Mouse (Mus musculus) neural tube, embryonic 15.5 days (tissue): Measurements from ENCODE around the gene Fbxw2. TPM values are rescaled to one million over a fixed set of nuclear protein-coding genes. Genes with fewer than 3 reads are reported as not detected.
"Not testable (repeated sequence)": the region's sequence is repeated elsewhere in the genome, so short reads cannot be mapped to it uniquely, and the experiment has no call there.

Experiments
- ATAC-seq: fragments of 200-750 bp; cut with Nextera tagmentation; 2 replicates; pipeline ENCODE4 v1.8.0; 2017; ENCODE audit warnings: mild to moderate bottlenecking, moderate TSS enrichment, moderate library complexity; ENCODE audit not compliant: low FRiP score
- H3K27ac ChIP-seq: fragments of 300-500 bp; sonication (generic); replicated peaks from 2 replicates; pipeline ENCODE4 v1.5.1; 2015; ENCODE audit warnings: mild to moderate bottlenecking, inconsistent platforms
- H3K27me3 ChIP-seq: fragments of 300-500 bp; sonication (generic); replicated peaks from 2 replicates; pipeline ENCODE4 v1.6.1; 2015; ENCODE audit warnings: inconsistent platforms
- H3K36me3 ChIP-seq: fragments of 300-500 bp; sonication (generic); 2 replicates; pipeline ENCODE4 v1.6.1; 2015; ENCODE audit warnings: inconsistent platforms
- H3K4me1 ChIP-seq: fragments of 300-500 bp; sonication (generic); 2 replicates; pipeline ENCODE4 v1.6.1; 2015; ENCODE audit warnings: inconsistent platforms
- H3K4me2 ChIP-seq: fragments of 300-500 bp; sonication (generic); 2 replicates; pipeline ENCODE4 v1.6.1; 2015; ENCODE audit warnings: inconsistent platforms, mild to moderate bottlenecking, moderate library complexity
- H3K4me3 ChIP-seq: fragments of 300-500 bp; sonication (generic); replicated peaks from 2 replicates; pipeline ENCODE4 v1.5.1; 2015; ENCODE audit warnings: mild to moderate bottlenecking, inconsistent platforms
- H3K9ac ChIP-seq: fragments of 300-500 bp; sonication (generic); replicated peaks from 2 replicates; pipeline ENCODE4 v1.6.1; 2015; ENCODE audit warnings: mild to moderate bottlenecking, inconsistent platforms
- H3K9me3 ChIP-seq: fragments of 300-500 bp; sonication (generic); replicated peaks from 2 replicates; pipeline ENCODE4 v1.6.1; 2016; ENCODE audit warnings: inconsistent platforms
- WGBS: fragments of 180-500 bp; shearing (Covaris S2); methylation state at CpG from one replicate; pipeline ENCODE4 v1.1.7; 2015; ENCODE audit warnings: mixed read lengths; 5-methylcytosine and 5-hydroxymethylcytosine counted together
- polyA plus RNA-seq: library from polyadenylated mRNA; unstranded; fragments of >200 nt; fragmentation: Nextera tagmentation; extraction: Ambion mirVana; gene quantifications from 2 replicates; pipeline ENCODE4 v1.2.1, GENCODE M21; 2015

Fbxw2 gene
- 101 and 102 TPM in 2 replicates for polyA plus RNA-seq

DNA sequence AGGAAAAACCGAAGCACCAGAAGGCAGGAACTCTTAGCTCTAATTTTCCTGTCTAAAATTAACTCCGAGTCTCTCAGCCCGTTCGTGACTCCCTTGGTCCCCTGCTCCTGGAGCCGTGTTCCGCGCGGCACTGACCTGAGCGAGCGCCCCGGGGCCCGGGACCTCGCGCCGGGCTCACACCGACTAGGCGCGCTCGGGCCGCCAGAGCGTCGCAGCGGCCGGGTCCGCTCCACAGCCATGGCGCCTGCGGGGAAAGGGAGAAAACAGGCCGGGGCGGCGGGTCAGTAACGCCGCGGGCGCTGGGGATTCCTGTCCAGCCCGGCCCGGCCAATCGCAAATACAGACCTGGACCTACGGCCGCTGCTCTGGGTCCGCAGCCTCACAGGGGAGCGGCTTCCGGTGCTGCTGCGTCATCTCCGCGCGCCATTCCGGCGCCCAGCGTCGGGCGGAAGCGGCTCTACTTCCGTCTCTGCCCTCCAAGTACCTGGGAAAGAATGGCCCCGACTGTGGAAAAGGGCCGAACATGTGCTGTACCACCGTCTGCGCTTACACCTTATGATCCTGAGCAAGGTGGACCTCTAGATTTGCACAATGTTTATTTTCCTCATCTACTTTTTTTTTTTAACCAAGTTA lies at the start of gene Fbxw2:
Gene Fbxw2, minus strand, starts transcription at position 485 of the 633 bp plus-strand sequence.
- peak; percentile 97 for ATAC-seq

DNA sequence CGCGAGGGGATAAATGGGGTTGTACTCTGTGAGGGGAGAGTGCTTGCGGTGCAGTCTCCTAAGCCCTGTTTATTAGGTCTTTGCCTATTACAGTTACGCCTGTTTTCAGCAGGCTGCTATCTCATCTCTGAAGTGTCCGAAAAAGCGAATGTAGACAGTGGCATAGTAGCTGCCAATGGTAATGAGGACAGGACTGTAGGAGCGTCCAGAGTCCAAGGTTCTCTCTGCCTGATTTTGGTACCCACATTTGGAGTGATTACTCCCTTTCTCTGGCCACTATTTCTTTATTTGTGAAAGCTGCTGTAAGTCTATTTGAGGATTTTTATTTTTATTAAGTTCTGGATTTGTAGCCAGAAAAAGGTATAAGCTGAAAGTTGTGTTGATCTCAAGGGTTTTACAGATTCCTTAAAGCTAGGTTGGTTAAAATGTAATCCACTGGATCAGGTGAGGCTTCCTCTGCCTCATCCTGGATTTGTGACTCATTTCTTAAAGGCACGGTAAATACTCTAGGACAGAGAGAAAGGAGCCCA lies 48.8 kb upstream of the Fbxw2 start, which contains the start of gene Psmd5:
Gene Psmd5, minus strand, starts transcription at position 153 of the 530 bp plus-strand sequence.
- 0 out of 2 replicates have a peak within 1 kb of the TSS, but pooled peaks have one; percentile 17 for H3K9ac ChIP-seq
- peaks cover 12% of the 10 kb centered on the region for H3K4me1 ChIP-seq
- H3K9me3 ChIP-seq, result no peaks in the 10 kb centered on the region
- ATAC-seq, result no peak
- no peak within 1 kb of the TSS for H3K27ac ChIP-seq
- no peaks in the 10 kb centered on the region for H3K36me3 ChIP-seq
- 19% methylated on average over 8 of the region's 8 CpGs for WGBS
- H3K4me3 ChIP-seq, result no peak within 1 kb of the TSS; the same call in 1 of the 2 replicates
- H3K4me2 ChIP-seq, result peak within 1 kb of the TSS; percentile 36
- H3K27me3 ChIP-seq, result peaks cover 26% of the 10 kb centered on the region

More for the DNA sequence above, at the start of gene Fbxw2:
- H3K4me1 ChIP-seq, result peaks cover 30% of the 10 kb centered on the region
- H3K36me3 ChIP-seq, result peaks cover 11% of the 10 kb centered on the region
- peak within 1 kb of the TSS; percentile 87 for H3K9ac ChIP-seq
- H3K4me3 ChIP-seq, result peak within 1 kb of the TSS; percentile 71
- no peaks in the 10 kb centered on the region; the same call in 1 of the 2 replicates for H3K27me3 ChIP-seq
- peak within 1 kb of the TSS; percentile 84 for H3K27ac ChIP-seq
- H3K9me3 ChIP-seq, result no peaks in the 10 kb centered on the region
- H3K4me2 ChIP-seq, result peak within 1 kb of the TSS; percentile 94
- WGBS, result under 1% methylated on average over 48 of the region's 57 CpGs

DNA sequence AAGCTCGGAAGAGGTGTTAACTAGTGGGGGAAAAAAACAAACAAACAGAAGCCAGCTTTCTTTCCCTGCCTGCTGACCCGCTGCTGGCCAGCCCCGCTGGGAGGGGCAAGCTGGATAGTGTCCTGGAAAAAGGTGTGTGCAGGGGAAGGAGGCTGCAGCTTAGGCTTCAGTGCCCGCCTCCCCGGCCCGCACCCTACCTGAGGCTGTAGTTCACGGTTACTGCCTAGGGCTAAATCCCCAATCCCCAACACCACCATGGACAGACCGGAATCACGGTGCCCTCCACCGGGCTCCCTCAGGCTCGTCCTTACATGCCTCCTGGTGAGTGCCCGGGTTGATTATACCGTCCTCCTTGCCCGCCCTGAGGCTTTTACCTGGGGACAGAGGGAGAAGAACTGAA lies 48.2 kb upstream of the Fbxw2 start, which contains the start of gene Cutal:
Gene Cutal, plus strand, starts transcription at position 126 of the 400 bp plus-strand sequence.
- H3K36me3 ChIP-seq, result no peaks in the 10 kb centered on the region
- H3K27me3 ChIP-seq, result peaks cover 26% of the 10 kb centered on the region
- H3K9ac ChIP-seq, result 0 out of 2 replicates have a peak within 1 kb of the TSS, but pooled peaks have one; percentile 17
- no peak for ATAC-seq
- WGBS, result 2% methylated on average over 14 of the region's 14 CpGs
- H3K27ac ChIP-seq, result no peak within 1 kb of the TSS
- peaks cover 18% of the 10 kb centered on the region for H3K4me1 ChIP-seq
- H3K9me3 ChIP-seq, result no peaks in the 10 kb centered on the region
- no peak within 1 kb of the TSS; the same call in 1 of the 2 replicates for H3K4me3 ChIP-seq
- H3K4me2 ChIP-seq, result peak within 1 kb of the TSS; percentile 36

DNA sequence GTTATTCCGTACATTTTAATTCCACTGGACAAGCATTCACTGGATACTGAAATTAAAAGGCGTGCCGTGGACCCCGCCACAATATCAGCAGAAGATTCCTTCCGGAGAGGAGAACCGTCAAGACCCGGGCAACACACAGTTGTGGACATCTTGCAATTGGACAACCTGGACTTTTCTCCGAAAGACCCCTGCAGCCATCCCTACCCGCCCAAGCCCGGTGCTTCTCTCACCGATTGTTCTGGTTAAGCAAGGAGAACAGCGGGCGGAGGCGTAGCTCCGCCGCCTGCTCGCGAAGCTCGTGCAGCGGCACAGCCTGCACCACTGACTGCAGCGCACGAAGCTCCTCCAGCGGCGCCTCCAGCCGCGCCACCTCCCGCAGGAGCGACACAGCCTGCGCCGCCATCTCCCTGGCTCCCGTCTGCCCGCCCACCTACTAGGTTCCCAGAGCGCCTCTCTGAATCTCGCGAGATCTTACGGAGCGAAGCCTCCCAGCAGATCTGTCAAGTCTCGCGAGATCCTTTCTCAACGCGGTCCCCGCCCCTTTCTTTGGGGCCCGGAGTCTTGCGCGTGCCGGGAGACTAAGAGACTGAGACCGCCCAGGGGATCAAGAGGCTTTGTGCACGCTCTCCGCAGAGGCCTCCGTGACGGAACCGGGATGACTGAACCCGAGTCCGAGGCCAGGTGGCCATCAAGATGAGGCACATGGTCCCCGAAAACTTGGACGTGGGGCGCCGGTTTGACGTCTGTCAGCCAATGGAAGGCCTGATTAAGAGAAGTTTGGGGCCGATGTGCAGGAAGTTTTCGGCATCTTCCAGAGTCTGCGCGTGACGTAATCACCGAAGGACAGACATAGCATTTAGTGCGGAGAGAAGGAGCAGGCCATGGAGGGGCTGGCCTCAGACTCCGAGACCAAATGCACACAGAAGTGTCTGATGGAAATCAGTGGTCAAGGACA lies 44.7 kb upstream of the Fbxw2 start:
- peak overlapping the region; percentile 68 for H3K4me2 ChIP-seq
- H3K4me3 ChIP-seq, result peak overlapping the region; percentile 93
- ATAC-seq, result peak; percentile 99
- peak overlapping the region; percentile 95 for H3K9ac ChIP-seq
- peaks cover 24% of the 10 kb centered on the region for H3K27me3 ChIP-seq
- peaks cover 41% of the 10 kb centered on the region for H3K4me1 ChIP-seq
- H3K36me3 ChIP-seq, result peaks cover 4% of the 10 kb centered on the region
- H3K27ac ChIP-seq, result peak overlapping the region; percentile 93
- H3K9me3 ChIP-seq, result no peaks in the 10 kb centered on the region
- under 1% methylated on average over 67 of the region's 67 CpGs for WGBS

DNA sequence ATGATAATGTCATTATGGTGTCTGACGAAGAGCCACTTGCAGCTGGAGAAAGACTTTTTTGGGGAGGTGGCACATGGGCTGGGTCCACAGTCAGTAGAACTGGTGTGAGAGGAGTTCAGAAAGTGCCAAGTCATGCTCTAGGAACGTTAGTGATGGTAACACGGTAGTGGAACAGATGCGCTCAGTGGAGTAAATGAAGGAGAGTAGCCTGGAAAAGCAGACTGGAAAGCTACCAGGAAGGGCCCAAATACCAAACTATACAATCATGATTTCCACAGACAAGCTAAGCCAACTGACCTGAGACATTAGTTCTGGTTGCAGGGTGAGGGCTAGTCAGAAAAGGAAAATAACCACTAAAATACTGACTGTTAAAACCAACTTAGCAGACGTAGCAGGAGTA lies 43.6 kb upstream of the Fbxw2 start:
- Histone ChIP-seq H3K4me2 (peak overlapping the region; percentile 68), H3K27me3 (peaks cover 18% of the 10 kb centered on the region), H3K27ac (no peak overlapping the region), H3K9ac (peak overlapping the region; percentile 40), H3K9me3 (no peaks in the 10 kb centered on the region), H3K4me1 (peaks cover 41% of the 10 kb centered on the region), H3K4me3 (peak overlapping the region; percentile 93), H3K36me3 (peaks cover 16% of the 10 kb centered on the region)
- WGBS, result 28% methylated on average over 5 of the region's 5 CpGs
- ATAC-seq, result no peak

GRCm38 (mm10) chr2:34857728-34858127 lies 31.6 kb upstream of the Fbxw2 start:
- H3K27ac ChIP-seq, result no peak overlapping the region
- no peak overlapping the region for H3K4me2 ChIP-seq
- no peak overlapping the region for H3K4me3 ChIP-seq
- peaks cover 84% of the 10 kb centered on the region for H3K36me3 ChIP-seq
- no peak for ATAC-seq
- H3K4me1 ChIP-seq, result no peaks in the 10 kb centered on the region
- no peaks in the 10 kb centered on the region for H3K9me3 ChIP-seq
- H3K27me3 ChIP-seq, result no peaks in the 10 kb centered on the region
- 93% methylated on average over 8 of the region's 8 CpGs for WGBS
- no peak overlapping the region for H3K9ac ChIP-seq

DNA sequence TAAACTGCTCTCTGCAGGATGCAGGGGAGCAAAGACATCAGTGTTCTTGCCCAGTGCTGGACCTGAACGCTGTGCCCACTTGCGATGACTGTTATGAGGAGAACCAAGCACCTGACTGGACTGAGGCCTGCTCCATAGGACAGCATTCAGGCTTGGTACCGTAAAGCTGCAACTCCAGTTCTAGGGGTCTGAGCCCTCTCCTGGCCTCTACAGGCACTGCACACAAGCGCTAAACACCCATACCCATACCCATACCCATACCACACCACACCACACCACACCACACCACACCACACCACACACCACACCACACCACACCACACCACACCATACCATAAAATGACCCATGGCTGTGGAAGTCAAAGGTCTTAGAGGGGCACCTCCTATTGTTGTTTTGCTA lies 29.2 kb upstream of the Fbxw2 start:
- no peak for ATAC-seq
- H3K9ac ChIP-seq, result no peak overlapping the region
- 95% methylated on average over 4 of the region's 4 CpGs for WGBS
- H3K9me3 ChIP-seq, result no peaks in the 10 kb centered on the region
- H3K27ac ChIP-seq, result no peak overlapping the region
- no peaks in the 10 kb centered on the region for H3K27me3 ChIP-seq
- no peak overlapping the region for H3K4me2 ChIP-seq
- no peak overlapping the region for H3K4me3 ChIP-seq
- no peaks in the 10 kb centered on the region for H3K4me1 ChIP-seq
- peaks cover 89% of the 10 kb centered on the region for H3K36me3 ChIP-seq

- no peaks in the 10 kb centered on the region for H3K9me3 ChIP-seq
- H3K36me3 ChIP-seq, result peaks cover 28% of the 10 kb centered on the region
- no peaks in the 10 kb centered on the region for H3K4me1 ChIP-seq
- no peak for ATAC-seq
- no peaks in the 10 kb centered on the region for H3K27me3 ChIP-seq
- WGBS, result 100% methylated on average over 1 of the region's 1 CpGs
- no peak overlapping the region for H3K4me3 ChIP-seq
- H3K9ac ChIP-seq, result no peak overlapping the region
- no peak overlapping the region for H3K27ac ChIP-seq
- no peak overlapping the region for H3K4me2 ChIP-seq
Measured at GRCm38 (mm10) chr2:34847702-34848101, 21.6 kb upstream of the Fbxw2 start.

DNA sequence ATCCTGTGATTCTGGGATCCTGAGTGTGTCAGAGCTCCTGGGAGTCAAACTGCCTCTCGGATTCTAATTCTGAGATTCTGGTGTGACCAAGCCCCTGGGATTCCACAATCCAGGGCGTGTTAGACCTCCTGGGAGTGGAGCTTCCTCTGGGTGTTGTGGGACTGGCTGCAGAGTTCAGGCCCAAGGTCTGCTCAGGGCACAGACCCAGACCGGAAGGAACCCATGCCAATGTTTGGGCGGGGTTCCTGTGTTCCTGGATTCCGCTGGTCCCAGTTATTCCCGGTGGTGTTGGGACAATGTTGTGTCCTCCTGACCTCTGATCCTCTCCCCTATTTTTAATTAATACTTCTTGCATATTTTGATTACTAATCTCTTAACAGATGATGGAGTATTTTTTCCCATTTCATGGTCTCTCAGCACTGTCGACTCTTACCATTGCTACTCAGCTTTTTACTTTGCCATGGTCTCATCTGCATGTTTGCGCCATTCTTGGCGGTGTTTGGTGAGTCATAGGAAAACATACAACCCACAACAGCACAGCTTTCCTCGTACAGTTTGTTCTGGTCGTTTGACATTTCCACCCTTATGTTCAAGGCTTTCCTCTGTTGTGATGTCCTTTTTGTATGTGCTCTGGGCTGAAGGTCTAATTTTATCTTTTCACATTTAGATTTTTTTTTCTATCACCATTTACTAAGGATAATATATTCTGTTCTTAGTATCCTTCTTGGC lies 17.3 kb upstream of the Fbxw2 start:
- WGBS, result 88% methylated on average over 11 of the region's 11 CpGs
- no peaks in the 10 kb centered on the region for H3K4me1 ChIP-seq
- no peaks in the 10 kb centered on the region for H3K36me3 ChIP-seq
- H3K4me2 ChIP-seq, result no peak overlapping the region
- no peaks in the 10 kb centered on the region for H3K9me3 ChIP-seq
- H3K9ac ChIP-seq, result no peak overlapping the region
- no peak for ATAC-seq
- no peak overlapping the region for H3K4me3 ChIP-seq
- no peaks in the 10 kb centered on the region for H3K27me3 ChIP-seq
- H3K27ac ChIP-seq, result no peak overlapping the region

GRCm38 (mm10) chr2:34841706-34842105 lies 15.6 kb upstream of the Fbxw2 start:
- H3K9me3 ChIP-seq, result no peaks in the 10 kb centered on the region
- WGBS, result 93% methylated on average over 8 of the region's 8 CpGs

GRCm38 (mm10) chr2:34840143-34840542 lies 14.0 kb upstream of the Fbxw2 start:
- 85% methylated on average over 5 of the region's 5 CpGs for WGBS
- not testable (repeated sequence) for H3K4me1 ChIP-seq, H3K36me3 ChIP-seq, H3K4me2 ChIP-seq, H3K27me3 ChIP-seq, ATAC-seq, H3K4me3 ChIP-seq, H3K27ac ChIP-seq, H3K9ac ChIP-seq, H3K9me3 ChIP-seq

More at GRCm38 (mm10) chr2:34841706-34842105, 15.6 kb upstream of the Fbxw2 start:
- H3K4me3 ChIP-seq, result no peak overlapping the region
- no peaks in the 10 kb centered on the region for H3K4me1 ChIP-seq
- ATAC-seq, result no peak
- H3K9ac ChIP-seq, result no peak overlapping the region
- H3K36me3 ChIP-seq, result no peaks in the 10 kb centered on the region
- no peak overlapping the region for H3K27ac ChIP-seq
- H3K27me3 ChIP-seq, result 0 out of 2 replicates have a peak, but pooled peaks cover 1% of the 10 kb centered on the region
- H3K4me2 ChIP-seq, result no peak overlapping the region
